Mouse (Mus musculus) c-Kit-negative CD71-positive TER-119-positive erythroid progenitor cells, embryonic 14.5 days (primary cell): ENCODE measurements around the gene Zbtb43.

Experiments used
- DNase-seq: peaks from one replicate; pipeline ENCODE4 v3.0.0-alpha.2; 2013; ENCODE audit warnings: low read depth, low spot score

Gene Zbtb43

GRCm38 (mm10) chr2:33468466-33469097 is at the start of gene Zbtb43:
Gene Zbtb43, minus strand, starts transcription at chr2:33468559.
- DNase-seq = peak; percentile 87

GRCm38 (mm10) chr2:33515856-33516255 is 47.5 kb upstream of the Zbtb43 start:
- no peak for DNase-seq

GRCm38 (mm10) chr2:33515431-33515830 is 47.1 kb upstream of the Zbtb43 start:
- no peak for DNase-seq

- no peak for DNase-seq
These were observed 42.4 kb upstream of the Zbtb43 start for GRCm38 (mm10) chr2:33510791-33511190.

- DNase-seq = no peak
These were observed 34.2 kb upstream of the Zbtb43 start for GRCm38 (mm10) chr2:33502602-33503001.

GRCm38 (mm10) chr2:33498280-33498679 is 29.9 kb upstream of the Zbtb43 start:
- no peak for DNase-seq

- DNase-seq = no peak
These were observed 27.3 kb upstream of the Zbtb43 start for GRCm38 (mm10) chr2:33495654-33496053.

- no peak for DNase-seq
These were observed 23.7 kb upstream of the Zbtb43 start for GRCm38 (mm10) chr2:33492041-33492440.

GRCm38 (mm10) chr2:33489565-33489964 is 21.2 kb upstream of the Zbtb43 start:
- no peak for DNase-seq

- no peak for DNase-seq
These were observed 19.0 kb upstream of the Zbtb43 start for GRCm38 (mm10) chr2:33487332-33487731.

- peak; percentile 17 for DNase-seq
These were observed 18.5 kb upstream of the Zbtb43 start for GRCm38 (mm10) chr2:33486866-33487265.

GRCm38 (mm10) chr2:33477961-33478755 is 9.8 kb upstream of the Zbtb43 start:
- no peak for DNase-seq

GRCm38 (mm10) chr2:33475961-33476360 is 7.6 kb upstream of the Zbtb43 start:
- no peak for DNase-seq

GRCm38 (mm10) chr2:33467546-33468465 is 553 bp downstream of the Zbtb43 start:
- peak; percentile 17 for DNase-seq

- no peak for DNase-seq
These were observed 2.4 kb downstream of the Zbtb43 start for GRCm38 (mm10) chr2:33465966-33466365.

- DNase-seq = no peak
These were observed 3.1 kb downstream of the Zbtb43 start for GRCm38 (mm10) chr2:33465215-33465614.

GRCm38 (mm10) chr2:33462066-33462465 is 6.3 kb downstream of the Zbtb43 start:
- DNase-seq = no peak

GRCm38 (mm10) chr2:33461066-33461465 is 7.3 kb downstream of the Zbtb43 start:
- DNase-seq = no peak

GRCm38 (mm10) chr2:33459660-33460059 is 8.7 kb downstream of the Zbtb43 start:
- DNase-seq = no peak

GRCm38 (mm10) chr2:33456696-33457095 is 11.7 kb downstream of the Zbtb43 start:
- DNase-seq = no peak

- no peak for DNase-seq
These were observed 12.1 kb downstream of the Zbtb43 start for GRCm38 (mm10) chr2:33456242-33456641.

- DNase-seq = no peak
These were observed 13.0 kb downstream of the Zbtb43 start for GRCm38 (mm10) chr2:33455350-33455749.
